24 mouse cellular contexts compared by ENCODE assay signal in the genomic region with DNA sequence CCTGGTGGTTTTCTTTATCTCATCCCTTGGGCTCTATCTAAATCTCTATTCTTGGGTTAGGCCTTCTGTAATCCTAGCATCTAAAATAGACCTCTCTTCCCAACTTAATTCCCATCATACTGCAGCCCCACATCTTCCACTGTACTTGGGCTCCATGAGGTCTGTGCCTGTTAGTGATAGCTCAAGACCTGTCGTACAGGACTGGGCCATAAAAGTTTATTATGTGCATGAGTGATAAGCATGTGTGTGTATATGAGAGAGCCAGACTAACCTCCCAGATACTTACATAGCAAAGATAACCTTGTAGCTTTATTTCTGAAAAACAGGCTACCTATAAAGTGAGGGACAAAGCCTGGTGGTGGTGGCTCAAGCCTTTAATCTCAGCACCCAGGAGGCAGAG. TPM values are rescaled to one million over a fixed set of nuclear protein-coding genes. Genes with fewer than 3 reads are reported as not detected.
"Had no signal": no experiment of that assay in that cellular context is flagged by ENCODE, and none has a peak within 500 bp of the region (broad histone marks: within the 10 kb centered on the region; RNA-seq: fewer than 3 reads in every experiment).

No protein-coding gene starts in this region.

- H3K9ac ChIP-seq: heart, embryonic 12.5 days; hindbrain, embryonic 12.5 days; hindbrain, embryonic 15.5 days; limb, embryonic 12.5 days; liver, embryonic 13.5 days; liver, embryonic 15.5 days had no signal

- H3K27ac ChIP-seq: heart, embryonic 10.5 days; hindbrain, embryonic 12.5 days; hindbrain, embryonic 15.5 days; hindbrain, postnatal 0 days; layer of hippocampus, adult 2 months; left cerebral cortex, adult 2 months; limb, embryonic 10.5 days; limb, embryonic 12.5 days; liver, embryonic 13.5 days; liver, embryonic 15.5 days had no signal

- H3K4me2 ChIP-seq: heart, embryonic 12.5 days; hindbrain, embryonic 12.5 days; hindbrain, embryonic 15.5 days; limb, embryonic 12.5 days; liver, embryonic 11.5 days; liver, embryonic 13.5 days; liver, embryonic 15.5 days had no signal

- DNase-seq: gastrocnemius, postnatal 14 days; gastrocnemius, postnatal 36 days; heart, adult 18-20 months; heart, postnatal 14 days; heart, postnatal 36 days; kidney, adult 18-20 months; kidney, adult 8-10 months; kidney, postnatal 10 days; kidney, postnatal 25 days; kidney, postnatal 4 days; liver; liver, embryonic 13.5 days had no signal

- H3K9me3 ChIP-seq: heart, embryonic 10.5 days; heart, embryonic 12.5 days; hindbrain, embryonic 12.5 days; hindbrain, embryonic 15.5 days; limb, embryonic 10.5 days; limb, embryonic 12.5 days; liver, embryonic 13.5 days; liver, embryonic 15.5 days had no signal

- H3K36me3 ChIP-seq: heart, embryonic 10.5 days; heart, embryonic 12.5 days; hindbrain, embryonic 12.5 days; hindbrain, embryonic 15.5 days; limb, embryonic 10.5 days; limb, embryonic 12.5 days; liver, embryonic 13.5 days; liver, embryonic 15.5 days had no signal

- ATAC-seq: hindbrain, postnatal 0 days had no signal

- H3K4me3 ChIP-seq: heart, embryonic 10.5 days; heart, embryonic 12.5 days; hindbrain, embryonic 12.5 days; hindbrain, embryonic 15.5 days; layer of hippocampus, adult 2 months; left cerebral cortex, adult 2 months; limb, embryonic 10.5 days; limb, embryonic 12.5 days; liver, embryonic 13.5 days; liver, embryonic 15.5 days had no signal

RNA-seq across cellular contexts. Expression of gene Slc26a4, which starts 5.4 kb away (rescaled TPM):
- polyA plus RNA-seq: gonadal fat pad, adult 2 months; hindbrain, embryonic 15.5 days; liver, embryonic 11.5 days; liver, embryonic 13.5 days; liver, embryonic 15.5 days had no signal
